ENCODE assay signal across 25 mouse cellular contexts in the genomic region with DNA sequence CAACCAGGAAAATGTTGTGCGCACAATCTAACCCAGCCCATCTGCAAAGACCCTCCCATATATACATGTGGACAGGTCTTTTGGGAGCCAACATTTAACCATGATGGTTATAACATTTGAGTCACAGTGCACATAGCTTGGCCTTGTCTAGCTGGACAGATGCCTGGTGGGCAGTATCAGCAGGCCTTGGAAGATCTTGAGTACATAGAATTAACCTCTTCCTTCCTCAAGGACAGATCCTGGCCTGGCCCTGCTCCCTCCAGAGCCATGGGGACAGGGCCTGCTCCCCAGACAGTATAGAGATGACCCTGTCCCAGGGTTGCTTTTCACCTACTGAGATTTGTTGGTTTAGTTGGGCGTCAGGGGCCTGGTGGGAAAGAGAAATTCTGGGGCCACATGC. TPM values are rescaled to one million over a fixed set of nuclear protein-coding genes. Genes with fewer than 3 reads are reported as not detected.
DNase-seq lines count a peak whose midpoint lies in the region; ATAC-seq and TF ChIP-seq lines count a peak whose summit lies in the region.
"Had no signal": no experiment of that assay in that cellular context is flagged by ENCODE, and none has a peak within 500 bp of the region (broad histone marks: within the 10 kb centered on the region; RNA-seq: fewer than 3 reads in every experiment).

No protein-coding gene starts in this region.

- no peak for TF ChIP-seq CTCF in gastrocnemius, adult 2 months (IDR thresholded peaks at IDR 0.05)
- TF ChIP-seq CTCF in hindbrain, postnatal 0 days (IDR thresholded peaks at IDR 0.05; ENCODE audit: low read depth) = no peak

- H3K36me3 ChIP-seq in hindbrain, embryonic 10.5 days = no peaks in the 10 kb centered on the region
- H3K36me3 ChIP-seq in hindbrain, postnatal 0 days (ENCODE audit: insufficient read depth, low read length) = no peaks in the 10 kb centered on the region
- H3K36me3 ChIP-seq: embryonic facial prominence, embryonic 10.5 days; embryonic facial prominence, embryonic 12.5 days; forebrain, embryonic 15.5 days; G1E had no signal

- H3K4me2 ChIP-seq in hindbrain, postnatal 0 days (ENCODE audit: low read depth, low read length) = no peak overlapping the region
- H3K4me2 ChIP-seq: embryonic facial prominence, embryonic 12.5 days; forebrain, embryonic 13.5 days; forebrain, embryonic 15.5 days had no signal

- H3K4me1 ChIP-seq in hindbrain, embryonic 10.5 days (replicated peaks) = peaks cover 26% of the 10 kb centered on the region; the same call in 1 of the 2 replicates
- H3K4me1 ChIP-seq in hindbrain, postnatal 0 days (ENCODE audit: insufficient read depth, low read length) = no peaks in the 10 kb centered on the region
- H3K4me1 ChIP-seq: embryonic facial prominence, embryonic 10.5 days; embryonic facial prominence, embryonic 12.5 days had no signal

- 95% methylated on average over 2 of the region's 2 CpGs for WGBS in hindbrain, embryonic 10.5 days
- 90% methylated on average over 2 of the region's 2 CpGs for WGBS in hindbrain, postnatal 0 days

- H3K9ac ChIP-seq in hindbrain, postnatal 0 days (replicated peaks; ENCODE audit: low read length) = no peak overlapping the region
- H3K9ac ChIP-seq: embryonic facial prominence, embryonic 12.5 days; forebrain, embryonic 13.5 days; forebrain, embryonic 15.5 days; forebrain, postnatal 0 days had no signal

- intact Hi-C loops in gastrocnemius, adult 2 months (cut with DNase I) = no loop called here

- H3K9me3 ChIP-seq in hindbrain, embryonic 10.5 days = no peaks in the 10 kb centered on the region
- H3K9me3 ChIP-seq in hindbrain, postnatal 0 days (ENCODE audit: low read length) = no peaks in the 10 kb centered on the region
- H3K9me3 ChIP-seq: embryonic facial prominence, embryonic 10.5 days; embryonic facial prominence, embryonic 12.5 days; forebrain, embryonic 13.5 days; forebrain, embryonic 15.5 days; G1E had no signal

- no peak for ATAC-seq in hindbrain, postnatal 0 days
- ATAC-seq: activated CD4-positive, CD25-positive, alpha-beta regulatory T cell, adult 4 months; CD4-positive, CD25-positive, alpha-beta regulatory T cell, adult 4 months; forebrain, embryonic 15.5 days; forebrain, postnatal 0 days; Patski had no signal

- peak; percentile 48 to 72 for DNase-seq in adrenal gland, adult (ENCODE audit: inconsistent age in 2 of 2, low spot score in 1 of 2)
- DNase-seq in adrenal gland, adult 8-10 months = no peak
- peak; percentile 68 for DNase-seq in adrenal gland, postnatal 14 days
- no peak for DNase-seq in adrenal gland, postnatal 25 days
- DNase-seq in gastrocnemius, adult 2 months = no peak
- no peak for DNase-seq in gastrocnemius, adult 18-20 months (ENCODE audit: low spot score)
- no peak for DNase-seq in hindbrain, embryonic 10.5 days (ENCODE audit: low spot score)
- no peak for DNase-seq in hindbrain, postnatal 0 days (ENCODE audit: low spot score)
- DNase-seq: B cell, adult 2 months; cerebellum, adult 11-12 months; cerebellum, adult 2 months; cerebellum, adult 9-10 months; cerebellum, postnatal 10 days; cerebellum, postnatal 25 days; forebrain, postnatal 0 days had no signal

- peak overlapping the region; percentile 95 for H3K27ac ChIP-seq in gastrocnemius, adult 2 months
- H3K27ac ChIP-seq in hindbrain, embryonic 10.5 days = peak overlapping the region; percentile 40; the same call in 1 of the 2 replicates
- H3K27ac ChIP-seq in hindbrain, postnatal 0 days = no peak overlapping the region
- H3K27ac ChIP-seq: embryonic facial prominence, embryonic 10.5 days; embryonic facial prominence, embryonic 12.5 days; forebrain, embryonic 13.5 days had no signal

- H3K27me3 ChIP-seq in hindbrain, embryonic 10.5 days (ENCODE audit: insufficient read depth, poor library complexity, severe bottlenecking) = no peaks in the 10 kb centered on the region
- no peaks in the 10 kb centered on the region for H3K27me3 ChIP-seq in hindbrain, postnatal 0 days (ENCODE audit: insufficient read depth, low read length)
- H3K27me3 ChIP-seq: embryonic facial prominence, embryonic 12.5 days; forebrain, embryonic 13.5 days; forebrain, embryonic 15.5 days; Patski had no signal

- no peak overlapping the region for H3K4me3 ChIP-seq in gastrocnemius, adult 2 months
- H3K4me3 ChIP-seq in hindbrain, embryonic 10.5 days = no peak overlapping the region
- no peak overlapping the region for H3K4me3 ChIP-seq in hindbrain, postnatal 0 days (ENCODE audit: low read length)
- H3K4me3 ChIP-seq: embryonic facial prominence, embryonic 10.5 days; embryonic facial prominence, embryonic 12.5 days; forebrain, embryonic 13.5 days; forebrain, embryonic 15.5 days had no signal

RNA-seq across cellular contexts. Expression of gene Dok7, which starts 13.3 kb away (rescaled TPM):
- total RNA-seq in adrenal gland, adult 8-10 months (2022) = 10 to 100 TPM in 2 of 4 experiments, 1 to 10 TPM in 2; 4.5 to 25.5 (median 15.6) TPM
- total RNA-seq in adrenal gland, postnatal 14 days (2021) = 10.7 and 12.4 TPM in 2 replicates
- 8.7 and 17.1 TPM in 2 replicates for total RNA-seq in adrenal gland, postnatal 25 days (2021)
- total RNA-seq in gastrocnemius, adult 2 months (2021) = 10 to 100 TPM; 21.8 to 31.9 TPM
- total RNA-seq in gastrocnemius, adult 18-20 months (2021) = 10 to 100 TPM; 17.5 to 20.0 TPM
- polyA plus RNA-seq in hindbrain, embryonic 10.5 days (2016; fragmentation: Nextera tagmentation; extraction: Ambion mirVana) = 0.30 and 0.52 TPM in 2 replicates
- 24.5 and 26.9 TPM in 2 replicates for total RNA-seq in hindbrain, postnatal 0 days (2014; rRNA removed)
- 10.9 and 11.6 TPM in 2 replicates for polyA plus RNA-seq in hindbrain, postnatal 0 days (2015; fragmentation: Nextera tagmentation; extraction: Ambion mirVana)
- total RNA-seq: CH12.LX, G1E had no signal
- polyA plus RNA-seq: activated CD4-positive, CD25-positive, alpha-beta regulatory T cell, adult 4 months; CD4-positive, CD25-positive, alpha-beta regulatory T cell, adult 4 months; forebrain, embryonic 11.5 days; G1E had no signal

RNA-seq across cellular contexts. Expression of gene Hgfac, which starts 28.5 kb away (rescaled TPM):
- 1 to 10 TPM in 1 of 4 experiments, under 1 TPM in 3; 0.30 to 1.7 (median 0.72) TPM for total RNA-seq in adrenal gland, adult 8-10 months (2022)
- 3.7 and 36.1 TPM in 2 replicates for total RNA-seq in adrenal gland, postnatal 14 days (2021)
- 3.4 and 8.4 TPM in 2 replicates for total RNA-seq in adrenal gland, postnatal 25 days (2021)
- under 1 TPM; 0.25 to 0.48 TPM for total RNA-seq in gastrocnemius, adult 2 months (2021)
- total RNA-seq in gastrocnemius, adult 18-20 months (2021) = under 1 TPM in 1 of 2 experiments, not detected in 1; 0.57 TPM
- polyA plus RNA-seq in hindbrain, embryonic 10.5 days (2016; fragmentation: Nextera tagmentation; extraction: Ambion mirVana) = 0.25 and 0.27 TPM in 2 replicates
- total RNA-seq in hindbrain, postnatal 0 days (2014; rRNA removed) = 0.78 and 1.4 TPM in 2 replicates
- not detected in 2 replicates for polyA plus RNA-seq in hindbrain, postnatal 0 days (2015; fragmentation: Nextera tagmentation; extraction: Ambion mirVana)
- total RNA-seq: CH12.LX had no signal
- polyA plus RNA-seq: forebrain, postnatal 0 days; G1E had no signal

RNA-seq across cellular contexts. Expression of gene Lrpap1, which starts 35.7 kb away (rescaled TPM):
- 100 to 1,000 TPM in 2 of 4 experiments, 10 to 100 TPM in 2; 98.6 to 149 (median 115) TPM for total RNA-seq in adrenal gland, adult 8-10 months (2022)
- total RNA-seq in adrenal gland, postnatal 14 days (2021) = 80.8 and 88.8 TPM in 2 replicates
- total RNA-seq in adrenal gland, postnatal 25 days (2021) = 105 and 120 TPM in 2 replicates
- 10 to 100 TPM; 28.2 to 30.2 TPM for total RNA-seq in gastrocnemius, adult 2 months (2021)
- total RNA-seq in gastrocnemius, adult 18-20 months (2021) = 10 to 100 TPM; 27.2 to 27.9 TPM
- 89.7 and 98.6 TPM in 2 replicates for polyA plus RNA-seq in hindbrain, embryonic 10.5 days (2016; fragmentation: Nextera tagmentation; extraction: Ambion mirVana)
- 97.2 and 99.5 TPM in 2 replicates for total RNA-seq in hindbrain, postnatal 0 days (2014; rRNA removed)
- polyA plus RNA-seq in hindbrain, postnatal 0 days (2015; fragmentation: Nextera tagmentation; extraction: Ambion mirVana) = 200 and 205 TPM in 2 replicates

Comparison
In these comparisons a context has a peak if more than half of its experiments do, and no peak if none do; other contexts are left out.
1. DNase-seq: peak in adrenal gland, adult (2 of 2) and adrenal gland, postnatal 14 days (single experiment); none in adrenal gland, adult 8-10 months (single experiment), adrenal gland, postnatal 25 days (single experiment), gastrocnemius, adult 2 months (single experiment), gastrocnemius, adult 18-20 months (single experiment), hindbrain, embryonic 10.5 days (single experiment) and hindbrain, postnatal 0 days (single experiment).